In genomic region chr11:8215634-8216033, GRCm38 (mm10) we compare ENCODE assay signal across 11 mouse cellular contexts.
DNase-seq lines count a peak whose midpoint lies in the region; ATAC-seq lines count a peak whose summit lies in the region.
"Had no signal": no experiment of that assay in that cellular context is flagged by ENCODE, and none has a peak within 500 bp of the region (broad histone marks: within the 10 kb centered on the region; RNA-seq: fewer than 3 reads in every experiment).

No protein-coding gene starts in this region.

- H3K4me1 ChIP-seq in heart, embryonic 11.5 days (ENCODE audit: control insufficient read depth, insufficient read depth, low read length), result no peaks in the 10 kb centered on the region

- intact Hi-C loops in gastrocnemius, postnatal 36 days (cut with DNase I), result no loop called here

- H3K36me3 ChIP-seq in heart, embryonic 11.5 days (ENCODE audit: control insufficient read depth, insufficient read depth, low read length), result no peaks in the 10 kb centered on the region

- H3K27ac ChIP-seq in heart, embryonic 11.5 days (ENCODE audit: low read depth, low read length), result no peak overlapping the region
- H3K27ac ChIP-seq: stomach, postnatal 0 days had no signal

- WGBS in heart, embryonic 11.5 days (ENCODE audit: insufficient replicate concordance), result 73% methylated on average over 7 of the region's 7 CpGs

- H3K4me3 ChIP-seq in heart, embryonic 11.5 days (ENCODE audit: low read depth, low read length), result no peak overlapping the region

- DNase-seq in heart, adult 18-20 months, result peak; percentile 86 to 90
- peak; percentile 73 for DNase-seq in adipocyte (ENCODE audit: low spot score)
- DNase-seq in gastrocnemius, postnatal 36 days, result peak; percentile 38 to 66
- peak; percentile 63 to 73 for DNase-seq in kidney, postnatal 36 days
- DNase-seq in thymus, postnatal 10 days (ENCODE audit: low spot score in 2 of 2), result no peak
- DNase-seq in right cerebral cortex, postnatal 4 days, result no peak
- DNase-seq in frontal cortex, postnatal 25 days (ENCODE audit: low spot score in 2 of 2), result no peak
- DNase-seq: cerebellum, adult 9-11 months; midbrain, embryonic 14.5 days had no signal

- H3K4me2 ChIP-seq in heart, embryonic 11.5 days, result no peak overlapping the region

- H3K9ac ChIP-seq in heart, embryonic 11.5 days (ENCODE audit: low read depth, low read length), result no peak overlapping the region

- no peaks in the 10 kb centered on the region for H3K9me3 ChIP-seq in heart, embryonic 11.5 days (replicated peaks; ENCODE audit: control insufficient read depth, low read length)

- no peaks in the 10 kb centered on the region for H3K27me3 ChIP-seq in heart, embryonic 11.5 days (ENCODE audit: control insufficient read depth, insufficient read depth, low read length)

- no peak for ATAC-seq in heart, embryonic 11.5 days (replicated peaks; ENCODE audit: insufficient number of reproducible peaks, low FRiP score, low TSS enrichment)

Comparison
In these comparisons a context has a peak if more than half of its experiments do, and no peak if none do; other contexts are left out.
1. DNase-seq: peak in heart, adult 18-20 months (2 of 2), adipocyte (single experiment), gastrocnemius, postnatal 36 days (2 of 2) and kidney, postnatal 36 days (2 of 2); none in thymus, postnatal 10 days (0 of 2), right cerebral cortex, postnatal 4 days (single experiment) and frontal cortex, postnatal 25 days (0 of 2).